Mouse (Mus musculus) midbrain, embryonic 11.5 days (tissue): Measurements from ENCODE around the gene Zfp324. TPM values are rescaled to one million over a fixed set of nuclear protein-coding genes. Genes with fewer than 3 reads are reported as not detected.
"Not testable (repeated sequence)": the region's sequence is repeated elsewhere in the genome, so short reads cannot be mapped to it uniquely, and the experiment has no call there.

Source experiments
- ATAC-seq: fragments of 200-750 bp; cut with Nextera tagmentation; 2 replicates; pipeline ENCODE4 v1.8.0; 2017; ENCODE audit warnings: moderate TSS enrichment, moderate library complexity; ENCODE audit not compliant: low FRiP score
- DNase-seq: peaks from one replicate; pipeline ENCODE4 v3.0.0; 2015; ENCODE audit warnings: low spot score; ENCODE audit errors: missing footprints
- H3K27ac ChIP-seq: fragments of 300-500 bp; sonication (generic); 2 replicates; pipeline ENCODE4 v1.5.1; 2014; ENCODE audit warnings: low read depth, low read length
- H3K27me3 ChIP-seq: fragments of 300-500 bp; sonication (generic); 2 replicates; pipeline ENCODE4 v1.6.1; 2014; ENCODE audit warnings: mild to moderate bottlenecking, low read length, moderate library complexity, mixed read lengths; ENCODE audit not compliant: control insufficient read depth, insufficient read depth
- H3K36me3 ChIP-seq: fragments of 300-500 bp; sonication (generic); 2 replicates; pipeline ENCODE4 v1.6.1; 2014; ENCODE audit warnings: mild to moderate bottlenecking, low read length, moderate library complexity, mixed read lengths; ENCODE audit not compliant: control insufficient read depth, insufficient read depth
- H3K4me1 ChIP-seq: fragments of 300-500 bp; sonication (generic); 2 replicates; pipeline ENCODE4 v1.6.1; 2014; ENCODE audit warnings: low read length; ENCODE audit not compliant: control insufficient read depth, insufficient read depth
- H3K4me2 ChIP-seq: fragments of 300-500 bp; sonication (generic); 2 replicates; pipeline ENCODE4 v1.6.1; 2014; ENCODE audit warnings: mild to moderate bottlenecking, moderate library complexity
- H3K4me3 ChIP-seq: fragments of 300-500 bp; sonication (generic); 2 replicates; pipeline ENCODE4 v1.5.1; 2014; ENCODE audit warnings: low read depth, low read length
- H3K9ac ChIP-seq: fragments of 300-500 bp; sonication (generic); 2 replicates; pipeline ENCODE4 v1.6.1; 2014; ENCODE audit warnings: low read length
- H3K9me3 ChIP-seq: fragments of 300-500 bp; sonication (generic); 2 replicates; pipeline ENCODE4 v1.6.1; 2016; ENCODE audit warnings: low read length; ENCODE audit not compliant: control insufficient read depth
- WGBS: fragments of 180-500 bp; shearing (Covaris S2); extraction: QIAGEN DNeasy Blood & Tissue Kit; methylation state at CpG from one replicate; pipeline ENCODE4 v1.1.7; 2014; 5-methylcytosine and 5-hydroxymethylcytosine counted together
- polyA plus RNA-seq: library from polyadenylated mRNA; unstranded; fragments of >200 nt; fragmentation: Nextera tagmentation; extraction: Ambion mirVana; gene quantifications from 2 replicates; pipeline ENCODE4 v1.2.1, GENCODE M21; 2014

The Zfp324 gene
- polyA plus RNA-seq, 1 experiment from 2014 or later, result 7.8 TPM

- Histone ChIP-seq H3K4me1 (no peaks in the 10 kb centered on the region), H3K9ac (no peak overlapping the region), H3K36me3 (no peaks in the 10 kb centered on the region), H3K27me3 (no peaks in the 10 kb centered on the region; the same call in 1 of the 2 replicates), H3K4me3 (no peak overlapping the region), H3K4me2 (no peak overlapping the region), H3K27ac (no peak overlapping the region), H3K9me3 (no peaks in the 10 kb centered on the region)
- DNase-seq, result no peak
- 62% methylated on average over 4 of the region's 4 CpGs for WGBS
- ATAC-seq, result peak; percentile 38; the same call in 1 of the 2 replicates
Observed at GRCm38 (mm10) chr7:12933615-12934140, 32.0 kb upstream of the Zfp324 start.

GRCm38 (mm10) chr7:12934808-12935207 lies 30.8 kb upstream of the Zfp324 start:
- no peak overlapping the region for H3K27ac ChIP-seq

GRCm38 (mm10) chr7:12937254-12937803 lies 28.3 kb upstream of the Zfp324 start:
- H3K36me3 ChIP-seq, H3K9me3 ChIP-seq, ATAC-seq, H3K4me2 ChIP-seq, DNase-seq, H3K4me1 ChIP-seq, H3K27ac ChIP-seq, H3K9ac ChIP-seq, H3K4me3 ChIP-seq, H3K27me3 ChIP-seq: not testable (repeated sequence)
- 91% methylated on average over 4 of the region's 4 CpGs for WGBS

More at GRCm38 (mm10) chr7:12934808-12935207, 30.8 kb upstream of the Zfp324 start:
- H3K36me3 ChIP-seq, result no peaks in the 10 kb centered on the region
- H3K4me1 ChIP-seq, result no peaks in the 10 kb centered on the region
- no peak overlapping the region for H3K4me2 ChIP-seq
- WGBS, result 75% methylated on average over 3 of the region's 3 CpGs
- no peaks in the 10 kb centered on the region for H3K9me3 ChIP-seq
- no peak for DNase-seq
- H3K27me3 ChIP-seq, result no peaks in the 10 kb centered on the region
- no peak overlapping the region for H3K4me3 ChIP-seq
- H3K9ac ChIP-seq, result no peak overlapping the region
- no peak for ATAC-seq

- ATAC-seq (no peak), DNase-seq (no peak)
- Histone ChIP-seq H3K9ac (no peak overlapping the region), H3K36me3 (no peaks in the 10 kb centered on the region), H3K27ac (no peak overlapping the region), H3K4me2 (no peak overlapping the region), H3K9me3 (no peaks in the 10 kb centered on the region), H3K4me3 (no peak overlapping the region), H3K27me3 (no peaks in the 10 kb centered on the region; the same call in 1 of the 2 replicates), H3K4me1 (no peaks in the 10 kb centered on the region)
- 84% methylated on average over 4 of the region's 4 CpGs for WGBS
Observed at GRCm38 (mm10) chr7:12940599-12940998, 25.0 kb upstream of the Zfp324 start.

- Histone ChIP-seq H3K9me3 (no peaks in the 10 kb centered on the region), H3K27ac (no peak overlapping the region), H3K36me3 (no peaks in the 10 kb centered on the region), H3K4me2 (no peak overlapping the region), H3K9ac (no peak overlapping the region), H3K27me3 (no peaks in the 10 kb centered on the region; the same call in 1 of the 2 replicates), H3K4me3 (no peak overlapping the region), H3K4me1 (no peaks in the 10 kb centered on the region)
- ATAC-seq (no peak), DNase-seq (no peak)
Observed at GRCm38 (mm10) chr7:12943488-12943887, 22.1 kb upstream of the Zfp324 start.

- DNase-seq (peak; percentile 97), ATAC-seq (peak; percentile 98)
- Histone ChIP-seq H3K27ac (peak overlapping the region; percentile 67), H3K4me3 (peak overlapping the region; percentile 32), H3K9me3 (no peaks in the 10 kb centered on the region), H3K36me3 (no peaks in the 10 kb centered on the region), H3K27me3 (no peaks in the 10 kb centered on the region), H3K9ac (peak overlapping the region; percentile 63), H3K4me2 (peak overlapping the region; percentile 53), H3K4me1 (peaks cover 6% of the 10 kb centered on the region; the same call in 1 of the 2 replicates)
- 11% methylated on average over 35 of the region's 35 CpGs for WGBS
Observed at GRCm38 (mm10) chr7:12949032-12949871, 16.4 kb upstream of the Zfp324 start.

- ATAC-seq, result no peak
- H3K9me3 ChIP-seq, result no peaks in the 10 kb centered on the region
- H3K4me3 ChIP-seq, result peak overlapping the region; percentile 32
- H3K27ac ChIP-seq, result peak overlapping the region; percentile 40; the same call in 1 of the 2 replicates
- peaks cover 6% of the 10 kb centered on the region; the same call in 1 of the 2 replicates for H3K4me1 ChIP-seq
- WGBS, result 12% methylated on average over 16 of the region's 16 CpGs
- no peaks in the 10 kb centered on the region for H3K27me3 ChIP-seq
- peak overlapping the region; percentile 53 for H3K4me2 ChIP-seq
- no peaks in the 10 kb centered on the region for H3K36me3 ChIP-seq
- DNase-seq, result no peak
- peak overlapping the region; percentile 63 for H3K9ac ChIP-seq
Observed at GRCm38 (mm10) chr7:12949872-12950229, 15.8 kb upstream of the Zfp324 start.

GRCm38 (mm10) chr7:12954896-12955295 lies 10.7 kb upstream of the Zfp324 start:
- no peaks in the 10 kb centered on the region for H3K27me3 ChIP-seq
- H3K36me3 ChIP-seq, result no peaks in the 10 kb centered on the region
- H3K27ac ChIP-seq, result no peak overlapping the region
- DNase-seq (no peak), ATAC-seq (no peak)
- H3K4me3 ChIP-seq, result no peak overlapping the region
- WGBS, result 66% methylated on average over 3 of the region's 3 CpGs
- H3K4me1 ChIP-seq, result peaks cover 4% of the 10 kb centered on the region; the same call in 1 of the 2 replicates
- no peak overlapping the region for H3K9ac ChIP-seq
- H3K9me3 ChIP-seq, result no peaks in the 10 kb centered on the region
- H3K4me2 ChIP-seq, result no peak overlapping the region

GRCm38 (mm10) chr7:12957511-12957910 lies 8.1 kb upstream of the Zfp324 start:
- DNase-seq, result no peak
- 83% methylated on average over 5 of the region's 5 CpGs for WGBS
- H3K9me3 ChIP-seq, result no peaks in the 10 kb centered on the region
- no peaks in the 10 kb centered on the region for H3K4me1 ChIP-seq
- no peaks in the 10 kb centered on the region for H3K36me3 ChIP-seq
- H3K4me3 ChIP-seq, result no peak overlapping the region
- H3K27ac ChIP-seq, result no peak overlapping the region
- no peaks in the 10 kb centered on the region for H3K27me3 ChIP-seq
- no peak for ATAC-seq
- H3K4me2 ChIP-seq, result no peak overlapping the region
- no peak overlapping the region for H3K9ac ChIP-seq
